In genomic region chr4:132460225-132460624, GRCm38 (mm10) we compare ENCODE assay signal across 17 mouse cellular contexts.
"Had no signal": no experiment of that assay in that cellular context is flagged by ENCODE, and none has a peak within 500 bp of the region (broad histone marks: within the 10 kb centered on the region; RNA-seq: fewer than 3 reads in every experiment).

No protein-coding gene starts in this region.

- H3K4me3 ChIP-seq: lung, embryonic 15.5 days; megakaryocyte, embryonic 14.5 days; midbrain, embryonic 13.5 days; midbrain, embryonic 15.5 days; neural tube, embryonic 12.5 days had no signal

- H3K27me3 ChIP-seq: lung, embryonic 15.5 days; megakaryocyte, embryonic 14.5 days; midbrain, embryonic 13.5 days; midbrain, embryonic 15.5 days; neural tube, embryonic 12.5 days had no signal

- H3K9ac ChIP-seq: liver, postnatal 0 days; lung, embryonic 15.5 days; midbrain, embryonic 13.5 days; midbrain, embryonic 15.5 days; neural tube, embryonic 12.5 days had no signal

- DNase-seq: liver, postnatal 0 days; lung, adult 2 months; lung, postnatal 14 days; retina, postnatal 1 day; right cerebral cortex, adult 18-20 months; right cerebral cortex, postnatal 25 days; right cerebral cortex, postnatal 4 days; spleen, adult 18-20 months; thymus, adult 18-20 months; thymus, postnatal 14 days; thymus, postnatal 4 days had no signal

- H3K9me3 ChIP-seq: lung, embryonic 15.5 days; megakaryocyte, embryonic 14.5 days; midbrain, embryonic 13.5 days; midbrain, embryonic 15.5 days; neural tube, embryonic 12.5 days had no signal

- H3K27ac ChIP-seq: lung, embryonic 15.5 days; macrophage; midbrain, embryonic 13.5 days; midbrain, embryonic 15.5 days; neural tube, embryonic 12.5 days had no signal
